Mouse (Mus musculus): ENCODE results near the gene Dnmt3b. TPM values are rescaled to one million over a fixed set of nuclear protein-coding genes. Genes with fewer than 3 reads are reported as not detected.
"Not testable (repeated sequence)": the region's sequence is repeated elsewhere in the genome, so short reads cannot be mapped to it uniquely, and the experiment has no call there.

Gene Dnmt3b
- polyA plus RNA-seq, 2 experiments = 6.6 to 7.3 TPM

DNA sequence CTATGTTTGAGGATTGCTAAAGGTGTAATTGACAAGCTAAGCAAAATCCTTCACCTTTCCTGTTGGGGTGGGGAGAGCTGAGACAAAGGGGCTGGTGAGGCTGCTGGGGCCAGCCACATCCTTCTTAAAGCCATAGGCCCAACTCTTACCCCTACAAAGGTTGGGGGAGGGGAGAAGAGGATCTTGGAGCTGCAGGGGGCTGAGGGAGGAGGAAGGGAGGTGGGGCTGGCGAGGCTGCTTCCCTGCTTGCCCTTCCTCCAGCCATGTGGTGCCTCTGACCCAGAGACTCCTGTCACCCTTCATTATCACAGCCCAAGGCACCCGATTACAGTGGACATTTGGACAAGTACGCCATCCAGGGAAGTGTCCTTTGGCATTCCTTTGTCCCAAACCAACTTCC lies 2.4 kb downstream of the Dnmt3b start:
- H3K4me1 ChIP-seq (ENCODE audit: control insufficient read depth, insufficient read depth, low read length) = peaks cover 8% of the 10 kb centered on the region; the same call in 1 of the 2 replicates
- H3K9ac ChIP-seq (ENCODE audit: low read depth, low read length, severe bottlenecking) = no peak overlapping the region
- H3K36me3 ChIP-seq (ENCODE audit: control insufficient read depth, insufficient read depth, low read length) = no peaks in the 10 kb centered on the region
- no peak overlapping the region for H3K27ac ChIP-seq (replicated peaks; ENCODE audit: low read depth, low read length)
- no peaks in the 10 kb centered on the region for H3K27me3 ChIP-seq (ENCODE audit: control insufficient read depth, insufficient read depth, low read length)
- no peaks in the 10 kb centered on the region for H3K9me3 ChIP-seq (ENCODE audit: control insufficient read depth, low read length)
- no peak for DNase-seq (ENCODE audit: low spot score)
- H3K4me2 ChIP-seq (replicated peaks; ENCODE audit: low read depth, low read length, severe bottlenecking) = no peak overlapping the region
- no peak for TF ChIP-seq POLR2A (IDR thresholded peaks at IDR 0.05; ENCODE audit: borderline replicate concordance, extremely low read depth, insufficient read depth, insufficient read length)
- 50% methylated on average over 3 of the region's 3 CpGs for WGBS
- ATAC-seq (ENCODE audit: low FRiP score, low read depth) = no peak
- no peak overlapping the region for H3K4me3 ChIP-seq (replicated peaks; ENCODE audit: low read length)

DNA sequence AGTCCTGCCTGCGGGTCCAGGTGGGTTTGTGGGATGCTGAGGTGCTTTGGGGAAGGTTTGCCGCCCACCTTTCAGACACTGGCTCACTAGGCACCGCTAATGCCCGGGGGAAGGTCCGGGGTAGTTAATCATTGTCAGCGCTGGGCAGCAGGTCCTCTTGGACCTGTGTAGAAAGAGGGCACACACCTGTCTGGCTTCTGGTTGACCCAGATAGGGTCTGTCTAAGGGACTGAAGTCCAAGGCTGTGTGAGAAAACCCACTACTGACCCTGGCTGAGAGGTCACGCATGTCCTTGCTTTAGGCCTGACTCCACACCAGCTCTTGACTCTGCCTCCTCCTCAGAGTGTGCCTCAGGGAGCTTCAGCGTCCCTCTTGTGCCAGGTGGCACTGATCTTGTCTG lies 8.4 kb downstream of the Dnmt3b start:
- H3K9ac ChIP-seq (ENCODE audit: low read depth, low read length, severe bottlenecking); H3K4me2 ChIP-seq (replicated peaks; ENCODE audit: low read depth, low read length, severe bottlenecking); H3K27ac ChIP-seq (replicated peaks; ENCODE audit: low read depth, low read length); H3K9me3 ChIP-seq (ENCODE audit: control insufficient read depth, low read length); H3K4me1 ChIP-seq (ENCODE audit: control insufficient read depth, insufficient read depth, low read length); H3K36me3 ChIP-seq (ENCODE audit: control insufficient read depth, insufficient read depth, low read length); H3K4me3 ChIP-seq (replicated peaks; ENCODE audit: low read length); H3K27me3 ChIP-seq (ENCODE audit: control insufficient read depth, insufficient read depth, low read length); DNase-seq (ENCODE audit: low spot score); ATAC-seq (ENCODE audit: low FRiP score, low read depth): not testable (repeated sequence)
- WGBS = 86% methylated on average over 6 of the region's 8 CpGs

GRCm38 (mm10) chr2:153660616-153661015 lies 11.4 kb downstream of the Dnmt3b start:
- no peak for DNase-seq (ENCODE audit: low spot score)
- WGBS = 40% methylated on average over 3 of the region's 3 CpGs

GRCm38 (mm10) chr2:153665401-153665800 lies 16.2 kb downstream of the Dnmt3b start:
- Histone ChIP-seq H3K4me3 (replicated peaks; ENCODE audit: low read length) (no peak overlapping the region), H3K36me3 (ENCODE audit: control insufficient read depth, insufficient read depth, low read length) (peaks cover 25% of the 10 kb centered on the region), H3K27ac (replicated peaks; ENCODE audit: low read depth, low read length) (no peak overlapping the region), H3K9me3 (ENCODE audit: control insufficient read depth, low read length) (no peaks in the 10 kb centered on the region), H3K27me3 (ENCODE audit: control insufficient read depth, insufficient read depth, low read length) (no peaks in the 10 kb centered on the region), H3K4me1 (ENCODE audit: control insufficient read depth, insufficient read depth, low read length) (no peaks in the 10 kb centered on the region), H3K4me2 (replicated peaks; ENCODE audit: low read depth, low read length, severe bottlenecking) (no peak overlapping the region), H3K9ac (ENCODE audit: low read depth, low read length, severe bottlenecking) (no peak overlapping the region)
- no peak for TF ChIP-seq POLR2A (IDR thresholded peaks at IDR 0.05; ENCODE audit: borderline replicate concordance, extremely low read depth, insufficient read depth, insufficient read length)
- WGBS = 90% methylated on average over 7 of the region's 7 CpGs
- DNase-seq (ENCODE audit: low spot score) (no peak), ATAC-seq (ENCODE audit: low FRiP score, low read depth) (no peak)

More at GRCm38 (mm10) chr2:153660616-153661015, 11.4 kb downstream of the Dnmt3b start:
- ATAC-seq (ENCODE audit: low FRiP score, low read depth) = no peak
- Histone ChIP-seq H3K27me3 (ENCODE audit: control insufficient read depth, insufficient read depth, low read length) (no peaks in the 10 kb centered on the region), H3K9me3 (ENCODE audit: control insufficient read depth, low read length) (no peaks in the 10 kb centered on the region), H3K36me3 (ENCODE audit: control insufficient read depth, insufficient read depth, low read length) (peaks cover 11% of the 10 kb centered on the region; the same call in 1 of the 2 replicates), H3K4me2 (replicated peaks; ENCODE audit: low read depth, low read length, severe bottlenecking) (no peak overlapping the region), H3K9ac (ENCODE audit: low read depth, low read length, severe bottlenecking) (no peak overlapping the region), H3K4me1 (ENCODE audit: control insufficient read depth, insufficient read depth, low read length) (no peaks in the 10 kb centered on the region), H3K4me3 (replicated peaks; ENCODE audit: low read length) (no peak overlapping the region), H3K27ac (replicated peaks; ENCODE audit: low read depth, low read length) (no peak overlapping the region)
- TF ChIP-seq POLR2A (IDR thresholded peaks at IDR 0.05; ENCODE audit: borderline replicate concordance, extremely low read depth, insufficient read depth, insufficient read length) = no peak

- peaks cover 20% of the 10 kb centered on the region for H3K36me3 ChIP-seq (ENCODE audit: control insufficient read depth, insufficient read depth, low read length)
- H3K4me2 ChIP-seq (replicated peaks; ENCODE audit: low read depth, low read length, severe bottlenecking) = no peak overlapping the region
- H3K27ac ChIP-seq (replicated peaks; ENCODE audit: low read depth, low read length) = no peak overlapping the region
- H3K27me3 ChIP-seq (ENCODE audit: control insufficient read depth, insufficient read depth, low read length) = no peaks in the 10 kb centered on the region
- DNase-seq (ENCODE audit: low spot score) (peak; percentile 83), ATAC-seq (ENCODE audit: low FRiP score, low read depth) (no peak)
- no peaks in the 10 kb centered on the region for H3K4me1 ChIP-seq (ENCODE audit: control insufficient read depth, insufficient read depth, low read length)
- no peak for TF ChIP-seq POLR2A (IDR thresholded peaks at IDR 0.05; ENCODE audit: borderline replicate concordance, extremely low read depth, insufficient read depth, insufficient read length)
- H3K4me3 ChIP-seq (replicated peaks; ENCODE audit: low read length) = no peak overlapping the region
- H3K9ac ChIP-seq (ENCODE audit: low read depth, low read length, severe bottlenecking) = no peak overlapping the region
- no peaks in the 10 kb centered on the region for H3K9me3 ChIP-seq (ENCODE audit: control insufficient read depth, low read length)
- WGBS = 63% methylated on average over 7 of the region's 7 CpGs
Observed at GRCm38 (mm10) chr2:153668754-153669376, 19.6 kb downstream of the Dnmt3b start.

Measured in limb, embryonic 14.5 days (tissue).